ENCODE assay signal across 8 mouse cellular contexts in the genomic region with DNA sequence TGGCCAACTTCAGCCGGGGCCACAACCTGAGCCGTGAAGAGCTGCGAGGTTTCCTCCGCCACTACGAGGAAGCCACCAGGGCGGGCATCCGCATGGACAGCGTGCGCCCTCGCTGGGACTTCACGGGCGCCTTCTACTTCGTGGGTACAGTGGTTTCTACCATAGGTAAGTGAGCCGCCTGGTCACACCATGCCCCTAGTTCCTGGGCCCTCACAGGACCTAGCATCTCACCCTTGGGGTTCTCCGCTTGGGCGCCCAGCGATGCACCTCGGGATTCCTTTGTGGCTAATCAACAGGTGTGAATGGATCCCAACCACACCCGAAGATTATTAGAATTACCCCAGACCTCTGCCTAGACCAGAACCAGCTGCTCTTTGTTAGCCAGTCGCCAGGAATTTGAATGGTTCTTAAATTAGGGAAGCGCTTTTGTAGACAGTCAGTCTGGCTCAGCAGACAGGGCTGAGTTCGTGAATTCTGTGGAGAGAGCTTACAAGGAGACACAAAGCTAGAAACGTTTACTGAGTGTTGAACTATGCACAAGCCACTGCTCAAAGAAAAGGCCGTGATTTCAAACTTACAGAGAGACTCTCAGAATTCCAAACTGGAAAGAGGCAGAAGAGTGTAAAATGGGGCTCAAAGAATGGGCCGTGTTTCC. TPM values are rescaled to one million over a fixed set of nuclear protein-coding genes. Genes with fewer than 3 reads are reported as not detected.
DNase-seq lines count a peak whose midpoint lies in the region; ATAC-seq and TF ChIP-seq lines count a peak whose summit lies in the region.

No protein-coding gene starts in this region.

- peaks cover 14% of the 10 kb centered on the region for H3K27me3 ChIP-seq in ES-Bruce4 (ENCODE audit: control insufficient read depth, insufficient read depth, low read length, poor library complexity, severe bottlenecking)
- peaks cover 78% of the 10 kb centered on the region for H3K27me3 ChIP-seq in heart, embryonic 12.5 days (replicated peaks)
- H3K27me3 ChIP-seq in liver, embryonic 13.5 days = peaks cover 76% of the 10 kb centered on the region
- peaks cover 61% of the 10 kb centered on the region for H3K27me3 ChIP-seq in stomach, embryonic 16.5 days (ENCODE audit: control insufficient read depth, insufficient read depth, low read length)

- no peak for TF ChIP-seq CTCF in ES-Bruce4 (IDR thresholded peaks at IDR 0.05; ENCODE audit: low read depth, low read length)

- DNase-seq in cerebellum, adult 8-10 months = peak; percentile 8
- DNase-seq in cerebellum, adult 11-12 months = no peak
- DNase-seq in liver, embryonic 13.5 days = no peak
- DNase-seq in testis, postnatal 14 days (ENCODE audit: low spot score) = no peak
- DNase-seq in right cerebral cortex, postnatal 10 days (ENCODE audit: low spot score in 2 of 2) = no peak

- no peak for TF ChIP-seq POLR2A in ES-Bruce4 (IDR thresholded peaks at IDR 0.05; ENCODE audit: insufficient read depth, low read length)

- 6% methylated on average over 25 of the region's 25 CpGs for WGBS in heart, embryonic 12.5 days
- WGBS in liver, embryonic 13.5 days (ENCODE audit: insufficient replicate concordance) = 7% methylated on average over 25 of the region's 25 CpGs
- 5% methylated on average over 25 of the region's 25 CpGs for WGBS in stomach, embryonic 16.5 days

- peak overlapping the region; percentile 7 for H3K9ac ChIP-seq in ES-Bruce4 (ENCODE audit: low read depth, poor library complexity, severe bottlenecking)
- peak overlapping the region; percentile 23 for H3K9ac ChIP-seq in heart, embryonic 12.5 days
- no peak overlapping the region for H3K9ac ChIP-seq in liver, embryonic 13.5 days
- peak overlapping the region; percentile 57 for H3K9ac ChIP-seq in stomach, embryonic 16.5 days (ENCODE audit: low read length)

- ATAC-seq in heart, embryonic 12.5 days (ENCODE audit: insufficient number of reproducible peaks, low FRiP score) = no peak
- no peak for ATAC-seq in liver, embryonic 13.5 days (ENCODE audit: low read depth)
- no peak; the same call in 1 of the 2 replicates for ATAC-seq in stomach, embryonic 16.5 days (ENCODE audit: insufficient read depth, low FRiP score)

- no peak overlapping the region for H3K27ac ChIP-seq in ES-Bruce4 (ENCODE audit: insufficient read depth, low read length)
- no peak overlapping the region for H3K27ac ChIP-seq in heart, embryonic 12.5 days (ENCODE audit: poor library complexity, severe bottlenecking)
- H3K27ac ChIP-seq in liver, embryonic 13.5 days = no peak overlapping the region
- no peak overlapping the region for H3K27ac ChIP-seq in stomach, embryonic 16.5 days (ENCODE audit: low read length)

- peak overlapping the region; percentile 54 for H3K4me3 ChIP-seq in ES-Bruce4 (ENCODE audit: low read depth, low read length)
- peak overlapping the region; percentile 47 for H3K4me3 ChIP-seq in heart, embryonic 12.5 days
- peak overlapping the region; percentile 46 for H3K4me3 ChIP-seq in liver, embryonic 13.5 days (replicated peaks)
- H3K4me3 ChIP-seq in stomach, embryonic 16.5 days (replicated peaks; ENCODE audit: low read length) = peak overlapping the region; percentile 50

- peak overlapping the region; percentile 91 for H3K4me2 ChIP-seq in heart, embryonic 12.5 days
- H3K4me2 ChIP-seq in liver, embryonic 13.5 days = peak overlapping the region; percentile 66
- peak overlapping the region; percentile 89 for H3K4me2 ChIP-seq in stomach, embryonic 16.5 days (ENCODE audit: low read depth, low read length)

- no peaks in the 10 kb centered on the region for H3K9me3 ChIP-seq in ES-Bruce4 (replicated peaks; ENCODE audit: control insufficient read depth, insufficient read depth, low read length, poor library complexity, severe bottlenecking)
- H3K9me3 ChIP-seq in heart, embryonic 12.5 days (replicated peaks) = no peaks in the 10 kb centered on the region; the same call in 1 of the 2 replicates
- no peaks in the 10 kb centered on the region for H3K9me3 ChIP-seq in liver, embryonic 13.5 days (replicated peaks)
- H3K9me3 ChIP-seq in stomach, embryonic 16.5 days (replicated peaks; ENCODE audit: control insufficient read depth, low read length) = no peaks in the 10 kb centered on the region

- no peaks in the 10 kb centered on the region for H3K4me1 ChIP-seq in ES-Bruce4 (ENCODE audit: control insufficient read depth, insufficient read depth, low read length)
- peaks cover 30% of the 10 kb centered on the region for H3K4me1 ChIP-seq in heart, embryonic 12.5 days (replicated peaks)
- H3K4me1 ChIP-seq in liver, embryonic 13.5 days (replicated peaks) = peaks cover 9% of the 10 kb centered on the region
- H3K4me1 ChIP-seq in stomach, embryonic 16.5 days (ENCODE audit: control insufficient read depth, insufficient read depth, low read length) = peaks cover 27% of the 10 kb centered on the region

- no peak for TF ChIP-seq EP300 in ES-Bruce4 (IDR thresholded peaks at IDR 0.05; ENCODE audit: insufficient read depth, low read depth, low read length)

- no peaks in the 10 kb centered on the region for H3K36me3 ChIP-seq in ES-Bruce4 (ENCODE audit: control insufficient read depth, insufficient read depth, low read length, poor library complexity, severe bottlenecking)
- no peaks in the 10 kb centered on the region for H3K36me3 ChIP-seq in heart, embryonic 12.5 days
- H3K36me3 ChIP-seq in liver, embryonic 13.5 days = no peaks in the 10 kb centered on the region
- no peaks in the 10 kb centered on the region for H3K36me3 ChIP-seq in stomach, embryonic 16.5 days (ENCODE audit: control insufficient read depth, insufficient read depth, low read length)

RNA-seq across cellular contexts. Expression of a gene that starts 1.9 kb away (rescaled TPM):
- polyA plus RNA-seq in ES-Bruce4 (2011; ENCODE audit: insufficient read depth, insufficient read length, low read depth, missing spikeins) = not detected in 2 replicates
- 0.12 and 0.27 TPM in 2 replicates for polyA plus RNA-seq in heart, embryonic 12.5 days (2016; fragmentation: Nextera tagmentation; extraction: Ambion mirVana)
- 0.46 and 0.63 TPM in 2 replicates for polyA plus RNA-seq in liver, embryonic 13.5 days (2015; fragmentation: Nextera tagmentation; extraction: Ambion mirVana)
- polyA plus RNA-seq in stomach, embryonic 16.5 days (2015; fragmentation: Nextera tagmentation; extraction: Ambion mirVana) = 0.49 and 0.53 TPM in 2 replicates
